Mouse (Mus musculus): ENCODE measurements around the gene Cdk6.
"Not testable (repeated sequence)": the region's sequence is repeated elsewhere in the genome, so short reads cannot be mapped to it uniquely, and the experiment has no call there.

Cdk6 gene

GRCm38 (mm10) chr5:3508480-3509381 is 167.4 kb downstream of the Cdk6 start:
- DNase-seq (ENCODE audit: low read depth, low spot score): no peak

- no peak for DNase-seq (ENCODE audit: low read depth, low spot score)
Measured at GRCm38 (mm10) chr5:3509503-3509902, 168.2 kb downstream of the Cdk6 start.

- no peak for DNase-seq (ENCODE audit: low read depth, low spot score)
Measured at GRCm38 (mm10) chr5:3511097-3511795, 170.0 kb downstream of the Cdk6 start.

GRCm38 (mm10) chr5:3512584-3512983 is 171.3 kb downstream of the Cdk6 start:
- DNase-seq (ENCODE audit: low read depth, low spot score): no peak

GRCm38 (mm10) chr5:3514901-3515311 is 173.6 kb downstream of the Cdk6 start:
- DNase-seq (ENCODE audit: low read depth, low spot score): no peak

DNA sequence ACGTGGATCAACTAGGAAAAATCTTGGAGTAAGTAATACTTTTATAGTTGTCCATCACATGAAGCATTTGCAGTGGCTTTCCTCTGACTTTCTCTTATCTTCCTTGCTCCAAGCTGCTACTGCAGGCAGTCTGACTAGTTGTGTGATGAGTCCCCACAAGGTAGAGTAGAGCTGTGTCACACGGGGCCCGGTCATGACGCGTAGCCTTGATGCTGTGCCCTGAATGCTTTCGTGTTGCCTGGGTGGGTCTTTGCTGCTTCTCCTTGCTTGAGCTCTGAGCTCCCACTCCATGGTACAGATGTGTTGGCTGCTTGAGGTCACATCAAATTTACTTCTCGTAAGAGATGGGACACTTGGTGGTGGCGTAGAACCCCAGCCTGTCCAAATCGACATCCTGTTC is 174.2 kb downstream of the Cdk6 start:
- DNase-seq (ENCODE audit: low read depth, low spot score): no peak

- no peak for DNase-seq (ENCODE audit: low read depth, low spot score)
Measured at GRCm38 (mm10) chr5:3516481-3517075, 175.3 kb downstream of the Cdk6 start.

- no peak for DNase-seq (ENCODE audit: low read depth, low spot score)
Measured at GRCm38 (mm10) chr5:3520493-3521359, 179.4 kb downstream of the Cdk6 start.

GRCm38 (mm10) chr5:3521741-3522140 is 180.5 kb downstream of the Cdk6 start:
- DNase-seq (ENCODE audit: low read depth, low spot score): no peak

GRCm38 (mm10) chr5:3522826-3523225 is 181.5 kb downstream of the Cdk6 start:
- no peak for DNase-seq (ENCODE audit: low read depth, low spot score)

GRCm38 (mm10) chr5:3527041-3527691 is 185.9 kb downstream of the Cdk6 start:
- DNase-seq (ENCODE audit: low read depth, low spot score): no peak

DNA sequence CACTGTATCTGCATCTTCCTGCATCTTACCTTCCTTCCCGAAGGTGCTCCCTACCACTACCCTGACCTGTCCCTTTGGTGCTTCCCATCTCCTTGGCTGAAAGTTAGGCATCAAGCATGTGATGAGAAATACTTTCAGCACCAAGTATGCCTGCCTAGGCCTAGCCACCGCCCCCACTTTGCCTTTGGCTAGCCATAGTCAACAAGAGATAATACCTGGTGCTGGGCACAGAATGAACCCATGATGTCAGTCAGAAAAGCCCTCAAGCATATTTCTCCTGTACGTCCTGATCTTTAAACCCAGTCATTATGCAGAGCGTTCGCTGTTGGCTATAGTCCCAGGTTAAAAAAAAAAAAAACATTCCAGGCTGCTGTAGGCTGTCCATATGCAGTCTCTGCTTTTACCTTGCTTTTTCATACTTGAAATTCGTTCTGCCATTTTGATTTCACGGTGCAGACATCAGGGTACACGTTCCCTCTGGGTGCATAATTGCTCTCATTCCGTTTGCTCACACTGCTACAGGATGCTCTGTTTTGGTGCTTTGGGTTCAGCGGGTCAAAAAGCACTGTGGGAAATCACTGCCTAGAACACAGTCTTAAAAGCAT is 188.4 kb downstream of the Cdk6 start:
- DNase-seq (ENCODE audit: low read depth, low spot score): no peak

GRCm38 (mm10) chr5:3532048-3532447 is 190.8 kb downstream of the Cdk6 start:
- DNase-seq (ENCODE audit: low read depth, low spot score): not testable (repeated sequence)

GRCm38 (mm10) chr5:3536592-3537212 is 195.4 kb downstream of the Cdk6 start:
- no peak for DNase-seq (ENCODE audit: low read depth, low spot score)

GRCm38 (mm10) chr5:3538505-3539472 is 197.5 kb downstream of the Cdk6 start:
- DNase-seq (ENCODE audit: low read depth, low spot score): no peak

GRCm38 (mm10) chr5:3541871-3542270 is 200.6 kb downstream of the Cdk6 start:
- DNase-seq (ENCODE audit: low read depth, low spot score): no peak

- peak; percentile 89 for DNase-seq (ENCODE audit: low read depth, low spot score)
Measured at GRCm38 (mm10) chr5:3543629-3544479, 202.6 kb downstream of the Cdk6 start, which contains the start of gene Fam133b. TSS of gene Fam133b (plus strand) at chr5:3543833.

- no peak for DNase-seq (ENCODE audit: low read depth, low spot score)
Measured at GRCm38 (mm10) chr5:3544480-3544769, 203.1 kb downstream of the Cdk6 start.
